Mouse (Mus musculus) MEL (cell line): ENCODE data around the gene Mob3a. TPM values are rescaled to one million over a fixed set of nuclear protein-coding genes. Genes with fewer than 3 reads are reported as not detected.

ENCODE experiments used
- DNase-seq: peaks from one replicate; pipeline ENCODE4 v3.0.0; 2011; ENCODE audit warnings: low read depth, low spot score
- H3K27ac ChIP-seq: 2 replicates; pipeline ENCODE4 v1.5.1; 2012; ENCODE audit warnings: low read depth, mild to moderate bottlenecking, control low read depth, low read length, moderate library complexity; ENCODE audit not compliant: control insufficient read depth
- H3K27me3 ChIP-seq, 2 experiments: fragments of 150-350 bp in 1 of 2; sonication (generic) in 1 of 2; 2 replicates each; pipeline ENCODE4 v1.6.1; 2012; ENCODE audit warnings: low read length in 2 of 2, mild to moderate bottlenecking in 2 of 2, improper control_type of control experiment in 1 of 2, moderate library complexity in 1 of 2; ENCODE audit not compliant: insufficient read depth in 2 of 2, control insufficient read depth in 1 of 2
- H3K36me3 ChIP-seq, 2 experiments: 2 replicates each; pipeline ENCODE4 v1.6.1; 2012 to 2014; ENCODE audit warnings: low read length in 2 of 2, improper control_type of control experiment in 1 of 2, inconsistent platforms in 1 of 2, mild to moderate bottlenecking in 1 of 2; ENCODE audit not compliant: insufficient read depth in 2 of 2, control insufficient read depth in 1 of 2
- H3K4me1 ChIP-seq, 2 experiments: fragments of 150-350 bp in 1 of 2; sonication (generic) in 1 of 2; 2 replicates each; pipeline ENCODE4 v1.6.1; 2012; ENCODE audit warnings: low read length in 2 of 2, improper control_type of control experiment in 1 of 2, mild to moderate bottlenecking in 1 of 2; ENCODE audit not compliant: insufficient read depth in 2 of 2, control insufficient read depth in 1 of 2
- H3K4me3 ChIP-seq, 2 experiments: fragments of 150-350 bp in 1 of 2; sonication (generic) in 1 of 2; 2 replicates each; pipeline ENCODE4 v1.5.1; 2012; ENCODE audit warnings: low read depth in 2 of 2, low read length in 2 of 2, mild to moderate bottlenecking in 2 of 2, moderate library complexity in 2 of 2, control low read depth in 1 of 2, improper control_type of control experiment in 1 of 2; ENCODE audit not compliant: control insufficient read depth in 1 of 2, insufficient read depth in 1 of 2
- H3K79me2 ChIP-seq: 2 replicates; pipeline ENCODE4 v1.6.1; 2012; ENCODE audit warnings: mild to moderate bottlenecking, low read length, moderate library complexity; ENCODE audit not compliant: control insufficient read depth, poor library complexity, insufficient read depth
- H3K9ac ChIP-seq: 2 replicates; pipeline ENCODE4 v1.6.1; 2012; ENCODE audit warnings: low read depth, mild to moderate bottlenecking, control low read depth, low read length, moderate library complexity; ENCODE audit not compliant: control insufficient read depth, poor library complexity, severe bottlenecking
- H3K9me3 ChIP-seq: fragments of 150-350 bp; sonication (generic); replicated peaks from 2 replicates; pipeline ENCODE4 v1.6.1; 2012; ENCODE audit warnings: mild to moderate bottlenecking, low read length, improper control_type of control experiment, moderate library complexity; ENCODE audit not compliant: insufficient read depth
- ELF1 ChIP-seq: IDR thresholded peaks from 2 replicates; pipeline ENCODE4 v1.6.1; 2014; ENCODE audit warnings: low read depth, mild to moderate bottlenecking, inconsistent platforms, low read length, improper control_type of control experiment, moderate library complexity
- EP300 ChIP-seq, 2 experiments: IDR thresholded peaks; 2 replicates each; pipeline ENCODE4 v1.6.1; 2011; ENCODE audit warnings: improper control_type of control experiment in 2 of 2, low read length in 2 of 2, low read depth in 1 of 2, mild to moderate bottlenecking in 1 of 2
- JUND ChIP-seq: IDR thresholded peaks from 2 replicates; pipeline ENCODE4 v1.6.1; 2011; ENCODE audit warnings: low read depth, mild to moderate bottlenecking, improper control_type of control experiment, low read length
- MAZ ChIP-seq: IDR thresholded peaks from 2 replicates; pipeline ENCODE4 v1.6.1; 2012; ENCODE audit warnings: low read depth, mild to moderate bottlenecking, inconsistent platforms, low read length, improper control_type of control experiment
- MXI1 ChIP-seq: IDR thresholded peaks from 2 replicates; pipeline ENCODE4 v1.6.1; 2011; ENCODE audit warnings: mild to moderate bottlenecking, low read depth, low read length, improper control_type of control experiment
- MYC ChIP-seq: IDR thresholded peaks from 2 replicates; pipeline ENCODE4 v1.6.1; 2011; ENCODE audit warnings: low read depth, mild to moderate bottlenecking, low read length, improper control_type of control experiment, moderate library complexity
- POLR2AphosphoS2 ChIP-seq: IDR thresholded peaks from 2 replicates; pipeline ENCODE4 v1.6.1; 2011; ENCODE audit warnings: low read length, improper control_type of control experiment
- POLR2AphosphoS5 ChIP-seq: IDR thresholded peaks from 2 replicates; pipeline ENCODE4 v1.6.1; 2012; ENCODE audit warnings: low read depth, borderline replicate concordance, mild to moderate bottlenecking, inconsistent platforms, low read length, moderate library complexity, mixed read lengths
- RAD21 ChIP-seq: IDR thresholded peaks from 2 replicates; pipeline ENCODE4 v1.6.1; 2011; ENCODE audit warnings: mild to moderate bottlenecking, low read depth, low read length, improper control_type of control experiment
- RCOR1 ChIP-seq: IDR thresholded peaks from 2 replicates; pipeline ENCODE4 v1.6.1; 2012; ENCODE audit warnings: low read depth, mild to moderate bottlenecking, inconsistent platforms, low read length, improper control_type of control experiment
- SIN3A ChIP-seq: IDR thresholded peaks from 2 replicates; pipeline ENCODE4 v1.6.1; 2012; ENCODE audit warnings: low read length, improper control_type of control experiment, inconsistent platforms
- SMC3 ChIP-seq: IDR thresholded peaks from 2 replicates; pipeline ENCODE4 v1.6.1; 2011; ENCODE audit warnings: low read depth, low read length, improper control_type of control experiment
- USF1 ChIP-seq: IDR thresholded peaks from 2 replicates; pipeline ENCODE4 v1.6.1; 2014; ENCODE audit warnings: low read depth, mild to moderate bottlenecking, inconsistent platforms, low read length, improper control_type of control experiment, moderate library complexity
- ZKSCAN1 ChIP-seq: IDR thresholded peaks from 2 replicates; pipeline ENCODE4 v1.6.1; 2012; ENCODE audit warnings: low read depth, mild to moderate bottlenecking, inconsistent platforms, low read length, improper control_type of control experiment, moderate library complexity
- ZNF384 ChIP-seq: IDR thresholded peaks from 2 replicates; pipeline ENCODE4 v1.6.1; 2012; ENCODE audit warnings: low read depth, mild to moderate bottlenecking, inconsistent platforms, low read length, improper control_type of control experiment
- polyA plus RNA-seq, 2 experiments: library from polyadenylated mRNA; stranded (reverse) in 1 of 2; unstranded in 1 of 2; fragments of >175 nt in 1 of 2; fragments of >200 nt in 1 of 2; gene quantifications; 2 replicates each; pipeline versions ENCODE4 v1.2.1 to v1.2.4; 2012; ENCODE audit warnings: low replicate concordance in 2 of 2, low read depth in 1 of 2; ENCODE audit not compliant: insufficient read length in 2 of 2, insufficient read depth in 1 of 2, missing spikeins in 1 of 2
- total RNA-seq: library from RNA; depleted of rRNA; stranded (reverse); fragments of 300-350 nt; gene quantifications from 2 replicates; pipeline ENCODE4 v1.2.3, GENCODE M21; 2012

Mob3a gene
- total and polyA plus RNA-seq, 3 experiments, result 38.3 to 63.4 TPM; not detected in 1

DNA sequence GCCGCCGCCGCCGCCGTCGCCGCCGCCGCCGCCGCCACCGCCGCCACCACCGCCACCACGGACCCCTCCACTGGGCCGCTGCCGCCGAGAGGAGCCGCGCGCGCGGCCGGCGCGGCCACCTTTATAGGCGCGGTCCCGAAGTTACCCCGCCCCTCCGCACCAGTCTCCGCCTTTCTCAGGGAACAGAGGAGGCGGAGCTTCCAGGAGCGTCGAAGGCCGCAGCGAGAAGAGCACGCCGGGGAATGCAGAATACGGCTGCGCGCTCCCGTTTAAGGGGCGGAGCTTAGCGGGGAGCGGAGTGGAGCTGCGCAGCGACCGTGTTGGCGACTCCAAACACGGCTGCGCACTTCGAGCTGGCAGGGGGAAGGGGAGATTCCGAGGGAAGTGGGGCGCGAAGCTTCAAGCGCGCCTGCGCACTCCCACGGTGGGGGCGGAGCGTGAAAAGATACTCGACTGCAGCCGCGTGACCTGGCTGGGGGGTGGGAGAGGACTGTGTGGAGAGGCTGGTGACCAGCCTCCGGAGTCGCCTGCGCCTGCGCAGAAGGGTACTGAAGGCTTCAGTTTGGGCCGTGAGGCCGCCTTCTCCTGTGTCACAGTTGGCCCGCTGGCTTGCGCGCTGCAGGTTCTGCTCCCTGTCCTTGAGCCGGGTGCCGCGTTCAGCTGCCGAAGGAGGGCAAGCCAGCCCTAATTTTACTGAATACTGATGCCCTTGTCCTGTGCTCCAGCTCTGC is 25.4 kb downstream of the Mob3a start (continued):
- TF ChIP-seq SMC3, result no peak
- no peak for TF ChIP-seq JUND
- TF ChIP-seq ZNF384, result no peak
- peak; percentile 92 for TF ChIP-seq USF1
- 0 out of 2 replicates have a peak, but pooled peaks have one; percentile 28 for TF ChIP-seq RCOR1
- peak in 1 of 2 experiments; percentile 49; a peak in 2 of 4 replicates for TF ChIP-seq EP300 (IDR thresholded peaks at IDR 0.05; ENCODE audit: low read depth in 1 of 2, low read length in 2 of 2)
- TF ChIP-seq POLR2AphosphoS2, result peak; percentile 97
- no peak for TF ChIP-seq ZKSCAN1
- TF ChIP-seq, all 39 proteins: peak for 22

DNA sequence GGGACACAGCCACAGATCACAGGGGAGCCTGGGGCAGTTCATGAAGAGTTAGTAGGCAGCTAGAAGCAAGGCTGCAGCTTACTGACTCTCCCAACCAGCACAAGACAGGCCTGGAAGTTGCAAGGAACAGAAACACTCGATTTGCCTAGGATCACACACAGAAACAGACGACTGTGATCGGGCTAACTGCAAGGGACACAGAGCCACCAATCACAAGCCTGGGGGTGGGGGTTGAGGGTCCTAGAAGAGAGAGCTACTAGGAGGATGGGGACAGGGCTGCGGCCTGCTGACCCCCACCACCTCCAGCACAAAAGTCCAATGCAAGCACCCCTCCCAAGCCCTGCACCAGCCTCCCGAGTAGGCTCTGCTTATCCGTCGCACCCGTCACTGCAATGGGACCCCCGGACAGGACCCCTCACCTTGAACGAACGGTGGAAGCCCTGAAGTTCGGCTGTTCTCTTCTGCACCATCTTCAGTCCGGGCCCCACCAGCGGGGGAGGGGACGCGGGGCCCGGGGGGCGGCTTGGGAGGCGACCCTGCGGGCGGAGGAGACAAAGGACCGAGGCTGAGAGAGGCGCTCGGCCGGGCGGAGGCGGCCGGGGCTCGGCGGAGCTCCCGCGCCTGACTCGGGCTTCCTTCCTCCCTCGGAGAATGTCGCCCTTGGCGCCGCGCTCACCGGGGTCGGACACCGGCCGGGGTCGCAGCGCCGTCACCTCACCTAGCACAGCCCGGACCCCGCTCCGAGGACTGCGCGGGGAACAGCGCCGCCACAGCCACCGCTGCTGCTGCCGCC is 26.2 kb downstream of the Mob3a start:
- Histone ChIP-seq H3K4me1 (peaks cover 9 to 31% of the 10 kb centered on the region in 2 experiments), H3K4me3 (peak overlapping the region; percentile 80 to 95), H3K79me2 (peaks cover 49% of the 10 kb centered on the region), H3K9me3 (no peaks in the 10 kb centered on the region), H3K27me3 (no peaks in the 10 kb centered on the region), H3K27ac (peak overlapping the region; percentile 44), H3K36me3 (peaks cover 0 to 25% of the 10 kb centered on the region in 2 experiments; a peak in 3 of 4 replicates), H3K9ac (peak overlapping the region; percentile 91)
- DNase-seq, result peak; percentile 66
- TF ChIP-seq MXI1 (peak; percentile 16; the same call in 1 of the 2 replicates), SIN3A (peak; percentile 11), MAZ (0 out of 2 replicates have a peak, but pooled peaks have one; percentile 27), MYC (no peak), ELF1 (no peak), ZNF384 (no peak)

DNA sequence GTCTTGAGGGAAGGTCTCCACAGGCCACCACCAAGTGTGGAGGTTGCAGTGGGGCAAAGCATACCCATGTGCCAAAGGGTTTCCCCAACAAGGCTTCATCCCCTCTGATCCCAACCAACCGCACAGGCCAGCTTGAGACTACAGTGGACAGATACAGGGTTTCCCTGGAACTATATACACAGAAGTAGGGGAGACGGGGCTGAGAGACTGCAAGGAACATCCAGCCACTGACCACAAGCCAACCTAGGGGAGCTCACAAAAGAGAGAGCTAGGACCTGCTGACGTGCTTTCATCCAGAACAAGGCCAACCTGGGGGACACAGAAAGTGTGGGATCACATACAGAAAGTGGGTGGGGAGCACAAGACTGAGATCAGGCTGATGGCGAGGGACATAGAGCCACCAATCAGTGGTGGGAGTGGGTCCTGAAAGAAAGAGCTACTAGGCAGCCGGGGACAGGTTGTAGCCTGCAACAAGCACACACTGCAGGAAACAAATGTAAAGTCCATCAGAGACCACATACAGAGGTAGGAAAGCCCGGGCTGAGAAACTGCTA is 26.8 kb downstream of the Mob3a start:
- Histone ChIP-seq H3K4me1 (peaks cover 7 to 25% of the 10 kb centered on the region in 2 experiments), H3K4me3 (peak overlapping the region; percentile 80 to 95), H3K27ac (peak overlapping the region; percentile 44)
- peak; percentile 66 for DNase-seq
- TF ChIP-seq MXI1 (peak; percentile 39; the same call in 1 of the 2 replicates), RAD21 (no peak), POLR2AphosphoS5 (no peak)
- TF ChIP-seq, all 39 proteins: peak for 1
- Histone ChIP-seq H3K9me3 (no peaks in the 10 kb centered on the region), H3K27me3 (no peaks in the 10 kb centered on the region), H3K9ac (peak overlapping the region; percentile 91), H3K36me3 (peaks cover 0 to 23% of the 10 kb centered on the region in 2 experiments; a peak in 3 of 4 replicates), H3K79me2 (peaks cover 49% of the 10 kb centered on the region)
